21 mouse cellular contexts compared by ENCODE assay signal in genomic region chr11:6484244-6484959, GRCm38 (mm10). TPM values are rescaled to one million over a fixed set of nuclear protein-coding genes. Genes with fewer than 3 reads are reported as not detected.
A peak's percentile ranks its signal among the peaks of the same experiment; 100 is the strongest.
DNase-seq lines count a peak whose midpoint lies in the region; ATAC-seq and TF ChIP-seq lines count a peak whose summit lies in the region.
"Had no signal": no experiment of that assay in that cellular context is flagged by ENCODE, and none has a peak within 500 bp of the region (broad histone marks: within the 10 kb centered on the region; RNA-seq: fewer than 3 reads in every experiment).

No protein-coding gene starts in this region.

- no peak for TF ChIP-seq EP300 in MEL (IDR thresholded peaks at IDR 0.05; ENCODE audit: low read depth in 1 of 2, low read length in 2 of 2)

- TF ChIP-seq POLR2A in MEL (IDR thresholded peaks at IDR 0.05; ENCODE audit: control insufficient read depth in 1 of 2, insufficient read depth in 1 of 2, low read depth in 1 of 2, low read length in 2 of 2, poor library complexity in 1 of 2), result no peak

- TF ChIP-seq RAD21 in MEL (IDR thresholded peaks at IDR 0.05; ENCODE audit: low read depth, low read length), result no peak

- no peak overlapping the region for H3K9ac ChIP-seq in heart, embryonic 12.5 days
- no peak overlapping the region for H3K9ac ChIP-seq in MEL (ENCODE audit: control insufficient read depth, low read depth, low read length, poor library complexity, severe bottlenecking)
- H3K9ac ChIP-seq: forebrain, embryonic 12.5 days; hindbrain, embryonic 12.5 days; lung, embryonic 14.5 days; midbrain, embryonic 13.5 days had no signal

- H3K4me1 ChIP-seq in heart, embryonic 12.5 days (replicated peaks), result peaks cover 16% of the 10 kb centered on the region
- H3K4me1 ChIP-seq in MEL (ENCODE audit: control insufficient read depth in 1 of 2, insufficient read depth in 2 of 2, low read length in 2 of 2), result peaks cover 10 to 34% of the 10 kb centered on the region in 2 experiments
- H3K4me1 ChIP-seq: limb, embryonic 10.5 days; midbrain, embryonic 13.5 days had no signal

- H3K79me2 ChIP-seq in MEL (ENCODE audit: control insufficient read depth, insufficient read depth, low read length, poor library complexity), result no peaks in the 10 kb centered on the region

- no peaks in the 10 kb centered on the region for H3K36me3 ChIP-seq in heart, embryonic 12.5 days
- H3K36me3 ChIP-seq in MEL (ENCODE audit: control insufficient read depth in 1 of 2, insufficient read depth in 2 of 2, low read length in 2 of 2), result peaks cover 0 to 25% of the 10 kb centered on the region in 2 experiments; a peak in 2 of 4 replicates
- H3K36me3 ChIP-seq: forebrain, embryonic 12.5 days; hindbrain, embryonic 12.5 days; limb, embryonic 10.5 days; midbrain, embryonic 13.5 days had no signal

- 57% methylated on average over 3 of the region's 3 CpGs for WGBS in heart, embryonic 12.5 days

- H3K9me3 ChIP-seq in heart, embryonic 12.5 days (replicated peaks), result no peaks in the 10 kb centered on the region
- no peaks in the 10 kb centered on the region for H3K9me3 ChIP-seq in MEL (replicated peaks; ENCODE audit: insufficient read depth, low read length)
- H3K9me3 ChIP-seq: forebrain, embryonic 12.5 days; hindbrain, embryonic 12.5 days; limb, embryonic 10.5 days; midbrain, embryonic 13.5 days had no signal

- DNase-seq in heart, postnatal 36 days, result no peak
- peak; percentile 45 for DNase-seq in MEL (ENCODE audit: low read depth, low spot score)
- no peak for DNase-seq in urinary bladder, postnatal 10 days (ENCODE audit: low spot score)
- DNase-seq in MN1 (ENCODE audit: low spot score), result no peak
- DNase-seq: adrenal gland, postnatal 14 days; cerebellum, adult 11-12 months; gastrocnemius, adult 2 months; kidney, adult 18-20 months; kidney, postnatal 14 days; lung, embryonic 14.5 days; thymus, adult 2 months had no signal

- no peak for TF ChIP-seq CTCF in MEL (IDR thresholded peaks at IDR 0.05 in 2 of 3, conservative IDR thresholded peaks at IDR 0.05 in 1 of 3; ENCODE audit: control insufficient read depth in 1 of 3, insufficient read depth in 1 of 3, low read depth in 2 of 3, low read length in 3 of 3, poor library complexity in 1 of 3, severe bottlenecking in 1 of 3)

- ATAC-seq in heart, embryonic 12.5 days (ENCODE audit: insufficient number of reproducible peaks, low FRiP score), result no peak
- peak; percentile 39; the same call in 1 of the 2 replicates for ATAC-seq in common myeloid progenitor, adult 5-6 weeks (replicated peaks; ENCODE audit: low read depth, poor library complexity, severe bottlenecking)
- ATAC-seq in megakaryocyte, adult 5-6 weeks (ENCODE audit: poor library complexity, severe bottlenecking), result peak; percentile 60
- ATAC-seq: midbrain, embryonic 13.5 days had no signal

- intact Hi-C loops in heart, postnatal 36 days (cut with DNase I), result no loop called here

- 0 out of 2 replicates have a peak overlapping the region, but pooled peaks have one; percentile 6 for H3K27ac ChIP-seq in heart, embryonic 12.5 days (ENCODE audit: poor library complexity, severe bottlenecking)
- H3K27ac ChIP-seq in MEL (ENCODE audit: control insufficient read depth, low read depth, low read length), result no peak overlapping the region
- H3K27ac ChIP-seq: forebrain, embryonic 12.5 days; gastrocnemius, adult 2 months; hindbrain, embryonic 12.5 days; layer of hippocampus, adult 2 months; limb, embryonic 10.5 days; macrophage; midbrain, embryonic 13.5 days had no signal

- no peak overlapping the region for H3K4me2 ChIP-seq in heart, embryonic 12.5 days
- H3K4me2 ChIP-seq: forebrain, embryonic 12.5 days; hindbrain, embryonic 12.5 days; lung, embryonic 14.5 days; midbrain, embryonic 13.5 days had no signal

- no peaks in the 10 kb centered on the region for H3K27me3 ChIP-seq in heart, embryonic 12.5 days (replicated peaks)
- H3K27me3 ChIP-seq in MEL (ENCODE audit: control insufficient read depth in 1 of 2, insufficient read depth in 2 of 2, low read length in 2 of 2), result no peaks in the 10 kb centered on the region
- H3K27me3 ChIP-seq: forebrain, embryonic 12.5 days; hindbrain, embryonic 12.5 days; midbrain, embryonic 13.5 days had no signal

- no peak overlapping the region for H3K4me3 ChIP-seq in heart, embryonic 12.5 days
- no peak overlapping the region for H3K4me3 ChIP-seq in MEL (ENCODE audit: control insufficient read depth in 1 of 2, insufficient read depth in 1 of 2, low read depth in 2 of 2, low read length in 2 of 2)
- H3K4me3 ChIP-seq: forebrain, embryonic 12.5 days; gastrocnemius, adult 2 months; hindbrain, embryonic 12.5 days; layer of hippocampus, adult 2 months; limb, embryonic 10.5 days; midbrain, embryonic 13.5 days; myocyte had no signal

TF ChIP-seq in MEL, 35 proteins besides CTCF, POLR2A, EP300 and RAD21:
- TF ChIP-seq POLR2AphosphoS5 (IDR thresholded peaks at IDR 0.05; ENCODE audit: borderline replicate concordance, low read depth, low read length) (no peak), SMC3 (IDR thresholded peaks at IDR 0.05; ENCODE audit: low read depth, low read length) (no peak), BHLHE40 (IDR thresholded peaks at IDR 0.05; ENCODE audit: borderline replicate concordance, low read depth, low read length) (no peak), E2F4 (IDR thresholded peaks at IDR 0.05; ENCODE audit: borderline replicate concordance, low read depth, low read length) (no peak), ZMIZ1 (IDR thresholded peaks at IDR 0.05; ENCODE audit: low read depth, low read length) (no peak), NRF1 (IDR thresholded peaks at IDR 0.05; ENCODE audit: insufficient read depth, low read depth, low read length, poor library complexity, severe bottlenecking) (no peak), USF1 (IDR thresholded peaks at IDR 0.05; ENCODE audit: low read depth, low read length) (no peak), SIN3A (IDR thresholded peaks at IDR 0.05; ENCODE audit: low read length) (no peak), TCF12 (IDR thresholded peaks at IDR 0.05; ENCODE audit: low read depth, low read length) (no peak), RCOR1 (IDR thresholded peaks at IDR 0.05; ENCODE audit: low read depth, low read length) (no peak)

RNA-seq across cellular contexts. Expression of gene Purb, which starts 8.7 kb away (rescaled TPM):
- polyA plus RNA-seq in heart, embryonic 12.5 days (2016; fragmentation: Nextera tagmentation; extraction: Ambion mirVana), result 29.8 and 32.6 TPM in 2 replicates
- 10 to 100 TPM; 32.7 to 35.6 TPM for total RNA-seq in heart, postnatal 36 days (2021)
- 29.3 and 33.9 TPM in 2 replicates for total RNA-seq in MEL (2012; rRNA removed)
- 10 to 100 TPM; 23.1 to 32.7 TPM for polyA plus RNA-seq in MEL (2012; ENCODE audit: insufficient read depth in 1 of 2, insufficient read length in 2 of 2, low read depth in 1 of 2, low replicate concordance in 2 of 2, missing spikeins in 1 of 2)
- 65.8 and 78.7 TPM in 2 replicates for total RNA-seq in common myeloid progenitor, adult 5-6 weeks (2017)
- total RNA-seq in megakaryocyte, adult 5-6 weeks (2015), result 54.1 and 63.5 TPM in 2 replicates
- 43.7 and 56.3 TPM in 2 replicates for total RNA-seq in megakaryocyte, adult 5-6 weeks (2017)

RNA-seq across cellular contexts. Expression of gene Myo1g, which starts 36.4 kb away (rescaled TPM):
- polyA plus RNA-seq in heart, embryonic 12.5 days (2016; fragmentation: Nextera tagmentation; extraction: Ambion mirVana), result 0.23 and 0.60 TPM in 2 replicates
- total RNA-seq in heart, postnatal 36 days (2021), result 1 to 10 TPM; 1.2 to 2.2 TPM
- total RNA-seq in MEL (2012; rRNA removed), result 19.4 and 22.8 TPM in 2 replicates
- polyA plus RNA-seq in MEL (2012; ENCODE audit: insufficient read depth in 1 of 2, insufficient read length in 2 of 2, low read depth in 1 of 2, low replicate concordance in 2 of 2, missing spikeins in 1 of 2), result 10 to 100 TPM in 1 of 2 experiments, not detected in 1; 33.3 TPM
- total RNA-seq in common myeloid progenitor, adult 5-6 weeks (2017), result 27.1 and 38.1 TPM in 2 replicates
- 161 and 175 TPM in 2 replicates for total RNA-seq in megakaryocyte, adult 5-6 weeks (2015)
- total RNA-seq in megakaryocyte, adult 5-6 weeks (2017), result 182 and 197 TPM in 2 replicates

RNA-seq across cellular contexts. Expression of gene H2afv, which starts 40.2 kb away (rescaled TPM):
- polyA plus RNA-seq in heart, embryonic 12.5 days (2016; fragmentation: Nextera tagmentation; extraction: Ambion mirVana), result 306 TPM in 2 replicates
- 10 to 100 TPM; 70.4 to 83.8 TPM for total RNA-seq in heart, postnatal 36 days (2021)
- 70.6 and 97.2 TPM in 2 replicates for total RNA-seq in MEL (2012; rRNA removed)
- polyA plus RNA-seq in MEL (2012; ENCODE audit: insufficient read depth in 1 of 2, insufficient read length in 2 of 2, low read depth in 1 of 2, low replicate concordance in 2 of 2, missing spikeins in 1 of 2), result 100 to 1,000 TPM in 1 of 2 experiments, not detected in 1; 159 TPM
- 88.8 and 129 TPM in 2 replicates for total RNA-seq in common myeloid progenitor, adult 5-6 weeks (2017)
- total RNA-seq in megakaryocyte, adult 5-6 weeks (2015), result 235 and 240 TPM in 2 replicates
- 173 and 184 TPM in 2 replicates for total RNA-seq in megakaryocyte, adult 5-6 weeks (2017)
